Comparison of ENCODE assay signal across 9 mouse cellular contexts in the genomic region with DNA sequence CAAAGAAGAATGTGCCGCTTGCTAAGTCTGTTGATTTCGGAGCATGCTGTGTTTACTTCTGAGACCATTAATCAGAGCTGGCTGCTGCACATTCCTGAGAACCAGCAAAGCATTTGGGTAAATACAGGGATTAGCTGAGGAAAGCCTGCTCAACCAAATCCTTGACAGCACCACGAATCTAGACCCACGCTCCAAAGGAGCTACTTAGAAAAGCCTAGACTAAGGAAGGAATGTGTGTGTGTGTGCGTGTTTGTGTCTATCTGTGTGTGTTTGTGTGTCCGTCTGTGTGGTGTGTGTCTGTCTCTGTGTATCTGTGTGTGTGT. TPM values are rescaled to one million over a fixed set of nuclear protein-coding genes. Genes with fewer than 3 reads are reported as not detected.
DNase-seq lines count a peak whose midpoint lies in the region; ATAC-seq and TF ChIP-seq lines count a peak whose summit lies in the region.
"Had no signal": no experiment of that assay in that cellular context is flagged by ENCODE, and none has a peak within 500 bp of the region (broad histone marks: within the 10 kb centered on the region; RNA-seq: fewer than 3 reads in every experiment).

No protein-coding gene starts in this region.

- peaks cover 22% of the 10 kb centered on the region for H3K36me3 ChIP-seq in heart, embryonic 14.5 days (ENCODE audit: control insufficient read depth, insufficient read depth, low read length)
- H3K36me3 ChIP-seq in kidney, embryonic 14.5 days (ENCODE audit: control insufficient read depth, insufficient read depth, low read length): no peaks in the 10 kb centered on the region; the same call in 1 of the 2 replicates
- H3K36me3 ChIP-seq in midbrain, embryonic 14.5 days (ENCODE audit: control insufficient read depth, insufficient read depth, low read length): no peaks in the 10 kb centered on the region

- no peaks in the 10 kb centered on the region for H3K9me3 ChIP-seq in heart, embryonic 14.5 days (ENCODE audit: control insufficient read depth, low read length)
- no peaks in the 10 kb centered on the region for H3K9me3 ChIP-seq in kidney, embryonic 14.5 days (ENCODE audit: control insufficient read depth, low read length)
- H3K9me3 ChIP-seq in midbrain, embryonic 14.5 days (ENCODE audit: control insufficient read depth, low read length): no peaks in the 10 kb centered on the region

- no peaks in the 10 kb centered on the region for H3K27me3 ChIP-seq in heart, embryonic 14.5 days (ENCODE audit: control insufficient read depth, insufficient read depth, low read length)
- no peaks in the 10 kb centered on the region for H3K27me3 ChIP-seq in kidney, embryonic 14.5 days (ENCODE audit: control insufficient read depth, insufficient read depth, low read length)
- no peaks in the 10 kb centered on the region for H3K27me3 ChIP-seq in midbrain, embryonic 14.5 days (ENCODE audit: control insufficient read depth, insufficient read depth, low read length)

- H3K4me2 ChIP-seq in heart, embryonic 14.5 days (ENCODE audit: low read length): peak overlapping the region; percentile 35
- H3K4me2 ChIP-seq in kidney, embryonic 14.5 days (replicated peaks; ENCODE audit: low read depth, low read length): peak overlapping the region; percentile 32
- H3K4me2 ChIP-seq in midbrain, embryonic 14.5 days (ENCODE audit: low read length): 0 out of 2 replicates have a peak overlapping the region, but pooled peaks have one; percentile 6

- H3K9ac ChIP-seq in heart, embryonic 14.5 days (ENCODE audit: low read length): peak overlapping the region; percentile 18; the same call in 1 of the 2 replicates
- H3K9ac ChIP-seq in kidney, embryonic 14.5 days (ENCODE audit: low read depth, low read length): 0 out of 2 replicates have a peak overlapping the region, but pooled peaks have one; percentile 12
- no peak overlapping the region for H3K9ac ChIP-seq in midbrain, embryonic 14.5 days (replicated peaks; ENCODE audit: low read length)
- H3K9ac ChIP-seq: liver, postnatal 0 days had no signal

- H3K27ac ChIP-seq in heart, embryonic 14.5 days (replicated peaks in 1 of 2; ENCODE audit: control insufficient read depth in 1 of 2, insufficient read depth in 1 of 2, low read depth in 2 of 2, low read length in 2 of 2): peak overlapping the region; percentile 6 to 9; a peak in 2 of 4 replicates
- peak overlapping the region; percentile 79; the same call in 1 of the 2 replicates for H3K27ac ChIP-seq in kidney, embryonic 14.5 days (ENCODE audit: low read depth, low read length)
- 0 out of 2 replicates have a peak overlapping the region, but pooled peaks have one; percentile 37 for H3K27ac ChIP-seq in midbrain, embryonic 14.5 days (replicated peaks; ENCODE audit: low read depth, low read length)

- peaks cover 20 to 37% of the 10 kb centered on the region in 2 experiments for H3K4me1 ChIP-seq in heart, embryonic 14.5 days (ENCODE audit: control insufficient read depth in 2 of 2, insufficient read depth in 2 of 2, low read length in 2 of 2)
- H3K4me1 ChIP-seq in kidney, embryonic 14.5 days (ENCODE audit: control insufficient read depth, insufficient read depth, low read length): peaks cover 33% of the 10 kb centered on the region
- peaks cover 7% of the 10 kb centered on the region; the same call in 1 of the 2 replicates for H3K4me1 ChIP-seq in midbrain, embryonic 14.5 days (ENCODE audit: control insufficient read depth, insufficient read depth, low read length)

- ATAC-seq in heart, embryonic 14.5 days (ENCODE audit: insufficient number of reproducible peaks, insufficient read depth, low FRiP score, low read depth): no peak
- ATAC-seq in kidney, embryonic 14.5 days (ENCODE audit: low FRiP score, low TSS enrichment): peak; percentile 81
- ATAC-seq in midbrain, embryonic 14.5 days (ENCODE audit: low FRiP score, low TSS enrichment): no peak
- no peak for ATAC-seq in megakaryocyte-erythroid progenitor cell, adult 5-6 weeks (replicated peaks; ENCODE audit: low FRiP score, low TSS enrichment, poor library complexity, severe bottlenecking)
- ATAC-seq: liver, postnatal 0 days had no signal

- WGBS in heart, embryonic 14.5 days: 28% methylated on average over 6 of the region's 6 CpGs
- 13% methylated on average over 6 of the region's 6 CpGs for WGBS in kidney, embryonic 14.5 days
- 11% methylated on average over 6 of the region's 6 CpGs for WGBS in midbrain, embryonic 14.5 days

- DNase-seq in heart, adult 18-20 months: no peak
- DNase-seq in brain, embryonic 14.5 days (ENCODE audit: low read depth): peak; percentile 65
- DNase-seq in midbrain, embryonic 14.5 days: peak; percentile 59
- DNase-seq in left cerebral cortex, postnatal 36 days (ENCODE audit: low spot score in 2 of 2): no peak
- DNase-seq in testis, postnatal 14 days (ENCODE audit: low spot score): no peak
- DNase-seq: liver, postnatal 0 days had no signal

- no peak overlapping the region for H3K4me3 ChIP-seq in heart, embryonic 14.5 days (ENCODE audit: control insufficient read depth in 1 of 2, insufficient read depth in 1 of 2, low read depth in 1 of 2, low read length in 2 of 2)
- no peak overlapping the region for H3K4me3 ChIP-seq in kidney, embryonic 14.5 days (ENCODE audit: low read length)
- H3K4me3 ChIP-seq in midbrain, embryonic 14.5 days (replicated peaks; ENCODE audit: low read depth, low read length): no peak overlapping the region

- TF ChIP-seq CTCF in brain, embryonic 14.5 days (IDR thresholded peaks at IDR 0.05; ENCODE audit: borderline replicate concordance, extremely low read depth, insufficient read depth, insufficient read length): no peak

- intact Hi-C loops in left cerebral cortex, postnatal 36 days (cut with DNase I): no loop called here

- no peak for TF ChIP-seq POLR2A in brain, embryonic 14.5 days (IDR thresholded peaks at IDR 0.05; ENCODE audit: borderline replicate concordance, extremely low read depth, insufficient read depth, insufficient read length, poor library complexity, severe bottlenecking)

RNA-seq across cellular contexts. Expression of a gene that starts 20.5 kb away (rescaled TPM):
- polyA plus RNA-seq in heart, embryonic 14.5 days (2014; fragmentation: Nextera tagmentation; extraction: Ambion mirVana): 24.1 and 27.1 TPM in 2 replicates
- total RNA-seq in heart, adult 18-20 months (2021): 10 to 100 TPM; 36.4 to 44.5 TPM
- 2.4 and 5.2 TPM in 2 replicates for polyA plus RNA-seq in brain, embryonic 14.5 days (2012; rRNA removed)
- 7.5 and 18.0 TPM in 2 replicates for polyA plus RNA-seq in kidney, embryonic 14.5 days (2014; fragmentation: Nextera tagmentation; extraction: Ambion mirVana)
- 1.4 and 4.7 TPM in 2 replicates for polyA plus RNA-seq in midbrain, embryonic 14.5 days (2014; fragmentation: Nextera tagmentation; extraction: Ambion mirVana)
- 10 to 100 TPM in 1 of 2 experiments, 1 to 10 TPM in 1; 7.9 to 10.1 TPM for total RNA-seq in left cerebral cortex, postnatal 36 days (2021)
- 28.8 and 36.5 TPM in 2 replicates for total RNA-seq in megakaryocyte-erythroid progenitor cell, adult 5-6 weeks (2014; fragmentation: Nextera tagmentation)
- total RNA-seq in megakaryocyte-erythroid progenitor cell, adult 5-6 weeks (2017): 25.6 and 35.5 TPM in 2 replicates

Comparison
In these comparisons a context has a peak if more than half of its experiments do, and no peak if none do; other contexts are left out.
1. H3K27ac ChIP-seq: peak in every context shown above with its lines; median percentile 79 in kidney, embryonic 14.5 days; 37 in midbrain, embryonic 14.5 days; 8 in heart, embryonic 14.5 days.
2. DNase-seq: peak in brain, embryonic 14.5 days (single experiment) and midbrain, embryonic 14.5 days (single experiment); none in heart, adult 18-20 months (0 of 2), left cerebral cortex, postnatal 36 days (0 of 2) and testis, postnatal 14 days (single experiment).
3. Peak in every context shown above with its lines, with median percentiles within 50 percentile points of each other: H3K4me2 ChIP-seq.